Mouse (Mus musculus) hindbrain, embryonic 11.5 days (tissue): ENCODE data around the gene Fkbp2. TPM values are rescaled to one million over a fixed set of nuclear protein-coding genes. Genes with fewer than 3 reads are reported as not detected.

Experiments
- ATAC-seq: fragments of 200-750 bp; cut with Nextera tagmentation; 2 replicates; pipeline ENCODE4 v1.8.0; 2017; ENCODE audit warnings: mild to moderate bottlenecking, moderate TSS enrichment, moderate library complexity; ENCODE audit not compliant: low FRiP score
- DNase-seq: peaks from one replicate; pipeline ENCODE4 v3.0.0-alpha.2; 2015; ENCODE audit warnings: low spot score
- H3K27ac ChIP-seq: fragments of 300-500 bp; sonication (generic); 2 replicates; pipeline ENCODE4 v1.5.1; 2014; ENCODE audit warnings: mild to moderate bottlenecking, low read depth, low read length
- H3K27me3 ChIP-seq: fragments of 300-500 bp; sonication (generic); 2 replicates; pipeline ENCODE4 v1.6.1; 2014; ENCODE audit warnings: mild to moderate bottlenecking, low read length, moderate library complexity, mixed read lengths; ENCODE audit not compliant: control insufficient read depth, insufficient read depth
- H3K36me3 ChIP-seq: fragments of 300-500 bp; sonication (generic); 2 replicates; pipeline ENCODE4 v1.6.1; 2014; ENCODE audit warnings: mild to moderate bottlenecking, low read length, moderate library complexity, mixed read lengths; ENCODE audit not compliant: control insufficient read depth, insufficient read depth
- H3K4me1 ChIP-seq: fragments of 300-500 bp; sonication (generic); replicated peaks from 2 replicates; pipeline ENCODE4 v1.6.1; 2014; ENCODE audit warnings: low read length, mixed read lengths; ENCODE audit not compliant: control insufficient read depth, insufficient read depth
- H3K4me2 ChIP-seq: fragments of 300-500 bp; sonication (generic); replicated peaks from 2 replicates; pipeline ENCODE4 v1.6.1; 2014; ENCODE audit warnings: mild to moderate bottlenecking, low read depth, low read length
- H3K4me3 ChIP-seq: fragments of 300-500 bp; sonication (generic); 2 replicates; pipeline ENCODE4 v1.5.1; 2014; ENCODE audit warnings: low read depth, low read length
- H3K9ac ChIP-seq: fragments of 300-500 bp; sonication (generic); 2 replicates; pipeline ENCODE4 v1.6.1; 2014; ENCODE audit warnings: low read depth, low read length
- H3K9me3 ChIP-seq: fragments of 300-500 bp; sonication (generic); 2 replicates; pipeline ENCODE4 v1.6.1; 2016; ENCODE audit warnings: low read length; ENCODE audit not compliant: control insufficient read depth
- WGBS: fragments of 180-500 bp; shearing (Covaris S2); extraction: QIAGEN DNeasy Blood & Tissue Kit; methylation state at CpG from one replicate; pipeline ENCODE4 v1.1.7; 2014; 5-methylcytosine and 5-hydroxymethylcytosine counted together
- polyA plus RNA-seq: library from polyadenylated mRNA; unstranded; fragments of >200 nt; fragmentation: Nextera tagmentation; extraction: Ambion mirVana; gene quantifications from 2 replicates; pipeline ENCODE4 v1.2.1, GENCODE M21; 2014

Gene Fkbp2
- polyA plus RNA-seq, 1 experiment from 2014 or later = 79.3 TPM

GRCm38 (mm10) chr19:6985300-6985699, 5.0 kb upstream of the Fkbp2 start:
- H3K27ac ChIP-seq = no peak overlapping the region

GRCm38 (mm10) chr19:6983621-6984020, 3.3 kb upstream of the Fkbp2 start:
- Histone ChIP-seq H3K9me3 (no peaks in the 10 kb centered on the region), H3K9ac (no peak overlapping the region), H3K27me3 (no peaks in the 10 kb centered on the region), H3K4me1 (peaks cover 7% of the 10 kb centered on the region), H3K36me3 (no peaks in the 10 kb centered on the region), H3K4me2 (no peak overlapping the region), H3K27ac (no peak overlapping the region), H3K4me3 (no peak overlapping the region)
- DNase-seq (no peak), ATAC-seq (no peak)
- 46% methylated on average over 5 of the region's 5 CpGs for WGBS

More at GRCm38 (mm10) chr19:6985300-6985699, 5.0 kb upstream of the Fkbp2 start:
- H3K4me1 ChIP-seq = peaks cover 7% of the 10 kb centered on the region
- DNase-seq (no peak), ATAC-seq (no peak)
- no peaks in the 10 kb centered on the region for H3K27me3 ChIP-seq
- H3K9ac ChIP-seq = no peak overlapping the region
- H3K4me3 ChIP-seq = no peak overlapping the region
- H3K9me3 ChIP-seq = no peaks in the 10 kb centered on the region
- no peak overlapping the region for H3K4me2 ChIP-seq
- WGBS = 80% methylated on average over 19 of the region's 19 CpGs
- no peaks in the 10 kb centered on the region for H3K36me3 ChIP-seq

- H3K4me1 ChIP-seq = peaks cover 11% of the 10 kb centered on the region
- no peaks in the 10 kb centered on the region for H3K27me3 ChIP-seq
- H3K4me3 ChIP-seq = peak overlapping the region; percentile 63; the same call in 1 of the 2 replicates
- no peak for DNase-seq
- no peak for ATAC-seq
- no peaks in the 10 kb centered on the region for H3K9me3 ChIP-seq
- H3K9ac ChIP-seq = no peak overlapping the region
- H3K4me2 ChIP-seq = no peak overlapping the region
- peaks cover 7% of the 10 kb centered on the region; the same call in 1 of the 2 replicates for H3K36me3 ChIP-seq
- no peak overlapping the region for H3K27ac ChIP-seq
- WGBS = 91% methylated on average over 4 of the region's 4 CpGs
Measured at GRCm38 (mm10) chr19:6981465-6981864, 1.2 kb upstream of the Fkbp2 start.

GRCm38 (mm10) chr19:6979486-6980380, 568 bp downstream of the Fkbp2 start:
- Histone ChIP-seq H3K4me1 (peaks cover 11% of the 10 kb centered on the region), H3K9me3 (no peaks in the 10 kb centered on the region), H3K27me3 (no peaks in the 10 kb centered on the region), H3K4me2 (peak overlapping the region; percentile 79), H3K9ac (peak overlapping the region; percentile 78), H3K4me3 (peak overlapping the region; percentile 63), H3K27ac (peak overlapping the region; percentile 93), H3K36me3 (peaks cover 7% of the 10 kb centered on the region; the same call in 1 of the 2 replicates)
- WGBS = under 1% methylated on average over 57 of the region's 59 CpGs
- peak; percentile 99 for DNase-seq
- peak; percentile 90 for ATAC-seq

GRCm38 (mm10) chr19:6979001-6979479, 1.3 kb downstream of the Fkbp2 start:
- Histone ChIP-seq H3K4me1 (peaks cover 11% of the 10 kb centered on the region), H3K27ac (peak overlapping the region; percentile 93), H3K9me3 (no peaks in the 10 kb centered on the region), H3K4me3 (peak overlapping the region; percentile 63), H3K4me2 (peak overlapping the region; percentile 79), H3K9ac (peak overlapping the region; percentile 54), H3K27me3 (no peaks in the 10 kb centered on the region), H3K36me3 (peaks cover 7% of the 10 kb centered on the region; the same call in 1 of the 2 replicates)
- DNase-seq = peak; percentile 43
- ATAC-seq = no peak
- WGBS = 14% methylated on average over 11 of the region's 11 CpGs

GRCm38 (mm10) chr19:6978639-6978974, 1.7 kb downstream of the Fkbp2 start:
- Histone ChIP-seq H3K4me2 (peak overlapping the region; percentile 79), H3K27me3 (no peaks in the 10 kb centered on the region), H3K27ac (peak overlapping the region; percentile 93; the same call in 1 of the 2 replicates), H3K9ac (no peak overlapping the region; the same call in 1 of the 2 replicates), H3K9me3 (no peaks in the 10 kb centered on the region), H3K4me3 (peak overlapping the region; percentile 63), H3K36me3 (peaks cover 7% of the 10 kb centered on the region; the same call in 1 of the 2 replicates), H3K4me1 (peaks cover 11% of the 10 kb centered on the region)
- ATAC-seq (no peak), DNase-seq (no peak)
- WGBS = 57% methylated on average over 3 of the region's 3 CpGs

- peak overlapping the region; percentile 63; the same call in 1 of the 2 replicates for H3K4me3 ChIP-seq
- H3K27ac ChIP-seq = peak overlapping the region; percentile 9; the same call in 1 of the 2 replicates
- peaks cover 7% of the 10 kb centered on the region; the same call in 1 of the 2 replicates for H3K36me3 ChIP-seq
- H3K9me3 ChIP-seq = no peaks in the 10 kb centered on the region
- no peak overlapping the region; the same call in 1 of the 2 replicates for H3K9ac ChIP-seq
- H3K4me2 ChIP-seq = peak overlapping the region; percentile 79
- ATAC-seq (no peak), DNase-seq (no peak)
- H3K27me3 ChIP-seq = no peaks in the 10 kb centered on the region
- H3K4me1 ChIP-seq = peaks cover 11% of the 10 kb centered on the region
- 86% methylated on average over 13 of the region's 13 CpGs for WGBS
Measured at GRCm38 (mm10) chr19:6977759-6978638, 2.3 kb downstream of the Fkbp2 start.
